Mouse (Mus musculus) embryonic fibroblast, embryonic 13.5 days (primary cell): ENCODE measurements around the gene Vars.
"Not testable (repeated sequence)": the region's sequence is repeated elsewhere in the genome, so short reads cannot be mapped to it uniquely, and the experiment has no call there.

ENCODE experiments used
- CTCF ChIP-seq: IDR thresholded peaks from 2 replicates; pipeline ENCODE4 v1.5.1; 2011; ENCODE audit warnings: mild to moderate bottlenecking, control low read depth, low read length, moderate library complexity, borderline replicate concordance; ENCODE audit not compliant: insufficient read depth
- POLR2A ChIP-seq: IDR thresholded peaks from 2 replicates; pipeline ENCODE4 v1.6.1; 2011; ENCODE audit warnings: low read depth, mild to moderate bottlenecking, control low read depth, low read length, moderate library complexity

DNA sequence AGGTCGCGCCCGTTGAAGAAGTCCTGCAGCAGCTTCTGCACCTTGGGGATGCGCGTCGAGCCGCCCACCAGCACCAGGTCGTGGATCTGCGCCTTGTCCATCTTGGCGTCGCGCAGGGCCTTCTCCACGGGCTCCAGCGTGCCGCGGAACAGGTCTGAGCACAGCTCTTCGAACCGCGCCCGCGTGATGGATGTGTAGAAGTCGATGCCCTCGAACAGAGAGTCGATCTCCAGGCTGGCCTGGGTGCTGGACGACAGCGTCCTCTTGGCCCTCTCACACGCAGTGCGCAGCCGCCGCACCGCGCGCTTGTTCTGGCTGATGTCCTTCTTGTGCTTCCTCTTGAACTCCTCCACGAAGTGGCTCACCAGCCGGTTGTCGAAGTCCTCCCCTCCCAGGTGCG lies 29.9 kb upstream of the Vars start:
- not testable (repeated sequence) for TF ChIP-seq CTCF, POLR2A
